Mouse (Mus musculus) myocyte (in vitro differentiated cells): ENCODE results near the gene Stag1. TPM values are rescaled to one million over a fixed set of nuclear protein-coding genes. Genes with fewer than 3 reads are reported as not detected.
A peak's percentile ranks its signal among the peaks of the same experiment; 100 is the strongest.

ENCODE experiments used
- H3K27me3 ChIP-seq: one replicate; pipeline ENCODE4 v1.6.1; 2011; ENCODE audit not compliant: control insufficient read depth, insufficient read depth, insufficient read length
- H3K36me3 ChIP-seq: one replicate; pipeline ENCODE4 v1.6.1; 2011; ENCODE audit not compliant: control insufficient read depth, insufficient read depth
- H3K4me2 ChIP-seq: one replicate; pipeline ENCODE4 v1.6.1; 2011; ENCODE audit warnings: low read depth, control low read depth
- H3K4me3 ChIP-seq: one replicate; pipeline ENCODE4 v1.5.1; 2011; ENCODE audit warnings: mild to moderate bottlenecking, control low read depth, moderate library complexity
- H3K79me2 ChIP-seq: one replicate; pipeline ENCODE4 v1.6.1; 2011; ENCODE audit not compliant: control insufficient read depth, insufficient read depth
- H3ac ChIP-seq: one replicate; pipeline ENCODE4 v1.6.1; 2011; ENCODE audit not compliant: control insufficient read depth, insufficient read length
- CEBPB ChIP-seq: IDR thresholded peaks from 2 replicates; pipeline ENCODE4 v1.6.1; 2011; ENCODE audit warnings: mild to moderate bottlenecking, moderate library complexity; ENCODE audit not compliant: poor library complexity, insufficient read depth, severe bottlenecking
- E2F4 ChIP-seq: IDR thresholded peaks from one replicate; pipeline ENCODE4 v1.6.1; 2011; ENCODE audit warnings: mild to moderate bottlenecking, control low read depth, moderate library complexity; ENCODE audit not compliant: insufficient read depth
- MAX ChIP-seq: IDR thresholded peaks from one replicate; pipeline ENCODE4 v1.6.1; 2011; ENCODE audit warnings: low read depth, mild to moderate bottlenecking, control low read depth
- MYOD1 ChIP-seq, 3 experiments: IDR thresholded peaks; one replicate each; pipeline ENCODE4 v1.6.1; 2011; ENCODE audit warnings: control low read depth in 2 of 3, low read depth in 2 of 3, mild to moderate bottlenecking in 2 of 3, moderate library complexity in 1 of 3; ENCODE audit not compliant: insufficient read length in 2 of 3, control insufficient read depth in 1 of 3
- MYOG ChIP-seq, 3 experiments: IDR thresholded peaks; one replicate each; pipeline ENCODE4 v1.6.1; 2011; ENCODE audit warnings: control low read depth in 2 of 3, low read depth in 2 of 3, mild to moderate bottlenecking in 2 of 3; ENCODE audit not compliant: insufficient read length in 2 of 3, control insufficient read depth in 1 of 3, insufficient read depth in 1 of 3
- POLR2A ChIP-seq: IDR thresholded peaks from one replicate; pipeline ENCODE4 v1.6.1; 2011; ENCODE audit warnings: low read depth, mild to moderate bottlenecking, control low read depth, moderate library complexity; ENCODE audit not compliant: insufficient read length
- POLR2AphosphoS2 ChIP-seq: IDR thresholded peaks from one replicate; pipeline ENCODE4 v1.6.1; 2011; ENCODE audit warnings: low read depth, control low read depth; ENCODE audit not compliant: insufficient read length
- REST ChIP-seq: IDR thresholded peaks from one replicate; pipeline ENCODE4 v1.6.1; 2011; ENCODE audit warnings: mild to moderate bottlenecking, control low read depth, moderate library complexity; ENCODE audit not compliant: insufficient read depth, insufficient read length
- SRF ChIP-seq: IDR thresholded peaks from one replicate; pipeline ENCODE4 v1.6.1; 2011; ENCODE audit warnings: low read depth; ENCODE audit not compliant: control insufficient read depth, insufficient read length
- TCF12 ChIP-seq: IDR thresholded peaks from one replicate; pipeline ENCODE4 v1.6.1; 2011; ENCODE audit warnings: mild to moderate bottlenecking, control low read depth; ENCODE audit not compliant: poor library complexity, insufficient read depth, severe bottlenecking
- TCF3 ChIP-seq: IDR thresholded peaks from one replicate; pipeline ENCODE4 v1.6.1; 2011; ENCODE audit warnings: low read depth, control low read depth; ENCODE audit not compliant: insufficient read length
- USF1 ChIP-seq: IDR thresholded peaks from one replicate; pipeline ENCODE4 v1.6.1; 2011; ENCODE audit warnings: low read depth, mild to moderate bottlenecking, control low read depth, moderate library complexity
- polyA plus RNA-seq: library from polyadenylated mRNA; unstranded; fragments of >200 nt; fragmentation: generic; extraction: Trizol; gene quantifications from one replicate; pipeline ENCODE4 v1.2.1, GENCODE M21; 2012; ENCODE audit warnings: missing spikeins

Gene Stag1
- polyA plus RNA-seq, 1 experiment = 5.9 TPM

GRCm38 (mm10) chr9:100990609-100991008 lies 393.0 kb downstream of the Stag1 start:
- H3K4me3 ChIP-seq = no peak overlapping the region
- no peaks in the 10 kb centered on the region for H3K36me3 ChIP-seq
- H3ac ChIP-seq = no peak overlapping the region
- no peaks in the 10 kb centered on the region for H3K79me2 ChIP-seq
- TF ChIP-seq POLR2AphosphoS2 (no peak), USF1 (no peak), POLR2A (no peak), MYOG (IDR thresholded peaks at IDR 0.05; ENCODE audit: control insufficient read depth in 1 of 3, insufficient read depth in 1 of 3, insufficient read length in 2 of 3, low read depth in 2 of 3) (no peak), SRF (no peak)
- H3K4me2 ChIP-seq = no peak overlapping the region
- H3K27me3 ChIP-seq = no peaks in the 10 kb centered on the region

- Histone ChIP-seq H3K4me3 (no peak overlapping the region), H3K79me2 (no peaks in the 10 kb centered on the region), H3K4me2 (no peak overlapping the region), H3K27me3 (no peaks in the 10 kb centered on the region), H3K36me3 (no peaks in the 10 kb centered on the region), H3ac (no peak overlapping the region)
- TF ChIP-seq MYOG (IDR thresholded peaks at IDR 0.05; ENCODE audit: control insufficient read depth in 1 of 3, insufficient read depth in 1 of 3, insufficient read length in 2 of 3, low read depth in 2 of 3) (no peak), SRF (no peak), MYOD1 (IDR thresholded peaks at IDR 0.05; ENCODE audit: control insufficient read depth in 1 of 3, insufficient read length in 2 of 3, low read depth in 2 of 3) (no peak), E2F4 (no peak), TCF12 (no peak), POLR2A (no peak), CEBPB (no peak), REST (no peak), POLR2AphosphoS2 (no peak)
Observed at GRCm38 (mm10) chr9:100991321-100991720, 393.7 kb downstream of the Stag1 start.

- Histone ChIP-seq H3K4me2 (peak overlapping the region; percentile 38), H3K27me3 (no peaks in the 10 kb centered on the region), H3ac (no peak overlapping the region), H3K36me3 (no peaks in the 10 kb centered on the region), H3K79me2 (no peaks in the 10 kb centered on the region), H3K4me3 (no peak overlapping the region)
- TF ChIP-seq POLR2AphosphoS2 = no peak
- no peak for TF ChIP-seq REST
- no peak for TF ChIP-seq MAX
- TF ChIP-seq TCF12 = peak; percentile 44
- no peak for TF ChIP-seq SRF
- peak; percentile 70 for TF ChIP-seq USF1
- peak; percentile 35 to 79 (median 61) for TF ChIP-seq MYOG (IDR thresholded peaks at IDR 0.05; ENCODE audit: control insufficient read depth in 1 of 3, insufficient read depth in 1 of 3, insufficient read length in 2 of 3, low read depth in 2 of 3)
- TF ChIP-seq TCF3 = no peak
- no peak for TF ChIP-seq POLR2A
- peak in 2 of 3 experiments; percentile 86 to 90 for TF ChIP-seq MYOD1 (IDR thresholded peaks at IDR 0.05; ENCODE audit: control insufficient read depth in 1 of 3, insufficient read length in 2 of 3, low read depth in 2 of 3)
- no peak for TF ChIP-seq CEBPB
- no peak for TF ChIP-seq E2F4
Observed at GRCm38 (mm10) chr9:100992191-100992590, 394.6 kb downstream of the Stag1 start.

DNA sequence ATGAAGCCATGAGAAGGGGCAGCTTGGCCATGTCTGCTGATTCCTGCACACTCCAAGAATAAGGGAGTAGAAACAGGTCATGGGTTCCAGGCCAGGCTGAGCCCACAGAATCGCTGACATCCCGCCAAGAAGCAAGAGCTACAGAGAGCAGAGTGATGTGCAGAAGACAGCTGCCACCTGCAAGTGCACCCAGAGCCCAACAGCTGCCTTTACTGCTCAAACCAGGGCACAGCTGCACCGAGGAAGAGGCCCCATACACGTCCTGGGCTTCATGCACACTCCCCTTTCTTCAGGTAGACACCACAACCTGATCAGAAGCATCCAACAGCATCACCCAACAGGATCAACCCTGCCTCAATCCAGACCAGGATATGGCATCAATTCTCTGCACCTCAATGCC lies 396.3 kb downstream of the Stag1 start:
- Histone ChIP-seq H3K36me3 (no peaks in the 10 kb centered on the region), H3K4me2 (no peak overlapping the region), H3ac (no peak overlapping the region), H3K79me2 (no peaks in the 10 kb centered on the region), H3K27me3 (no peaks in the 10 kb centered on the region), H3K4me3 (no peak overlapping the region)
- no peak for TF ChIP-seq MAX
- peak in 2 of 3 experiments; percentile 50 to 68 for TF ChIP-seq MYOG (IDR thresholded peaks at IDR 0.05; ENCODE audit: control insufficient read depth in 1 of 3, insufficient read depth in 1 of 3, insufficient read length in 2 of 3, low read depth in 2 of 3)
- TF ChIP-seq MYOD1 (IDR thresholded peaks at IDR 0.05; ENCODE audit: control insufficient read depth in 1 of 3, insufficient read length in 2 of 3, low read depth in 2 of 3) = peak in 2 of 3 experiments; percentile 66 to 68
- TF ChIP-seq POLR2AphosphoS2 = no peak

GRCm38 (mm10) chr9:100997138-100997537 lies 399.5 kb downstream of the Stag1 start:
- no peak overlapping the region for H3ac ChIP-seq
- H3K79me2 ChIP-seq = no peaks in the 10 kb centered on the region
- H3K36me3 ChIP-seq = no peaks in the 10 kb centered on the region
- H3K4me3 ChIP-seq = no peak overlapping the region
- TF ChIP-seq E2F4 (no peak), TCF12 (no peak), TCF3 (no peak), POLR2AphosphoS2 (no peak), USF1 (no peak), MYOD1 (IDR thresholded peaks at IDR 0.05; ENCODE audit: control insufficient read depth in 1 of 3, insufficient read length in 2 of 3, low read depth in 2 of 3) (no peak), SRF (no peak), REST (no peak), MAX (no peak), POLR2A (no peak), CEBPB (no peak), MYOG (IDR thresholded peaks at IDR 0.05; ENCODE audit: control insufficient read depth in 1 of 3, insufficient read depth in 1 of 3, insufficient read length in 2 of 3, low read depth in 2 of 3) (no peak)
- H3K27me3 ChIP-seq = no peaks in the 10 kb centered on the region
- H3K4me2 ChIP-seq = no peak overlapping the region
